Mouse (Mus musculus): ENCODE measurements at regions not wholly inside any gene's neighbourhood (a gene's known extent, or its start where the extent isn't known, plus 50 kb on each side); places are given as distances from the start of the nearest gene placed in this dataset.
A peak's percentile ranks its signal among the peaks of the same experiment; 100 is the strongest.

DNA sequence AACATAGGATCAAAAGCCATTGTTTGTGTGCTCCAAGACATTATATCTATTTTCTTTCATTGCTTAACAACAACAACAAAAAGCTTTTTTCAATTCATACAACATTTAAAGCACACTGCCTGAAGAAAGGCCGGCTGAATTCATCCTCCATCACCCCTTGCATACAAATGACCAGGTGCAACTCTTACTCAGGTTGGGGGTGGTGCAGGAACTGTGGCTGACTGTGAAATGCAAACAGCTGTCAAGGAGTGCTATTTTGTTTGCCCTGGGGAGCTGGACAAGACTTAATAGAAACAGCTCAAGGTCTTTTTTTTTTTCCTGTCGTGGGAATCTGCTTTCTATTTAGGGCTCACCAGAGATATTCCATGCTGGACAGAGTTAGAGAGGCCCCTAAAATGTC lies 406.6 kb upstream of the Cldn34d start:
- Histone ChIP-seq H3K36me3 (ENCODE audit: insufficient read depth, low read length) (no peaks in the 10 kb centered on the region), H3K9ac (ENCODE audit: low read depth, low read length) (no peak overlapping the region), H3K9me3 (replicated peaks; ENCODE audit: low read length) (no peaks in the 10 kb centered on the region), H3K27ac (no peak overlapping the region), H3K4me2 (ENCODE audit: low read length) (no peak overlapping the region), H3K27me3 (ENCODE audit: insufficient read depth, low read length) (no peaks in the 10 kb centered on the region), H3K4me1 (replicated peaks; ENCODE audit: insufficient read depth, low read length) (no peaks in the 10 kb centered on the region), H3K4me3 (replicated peaks; ENCODE audit: low read depth, low read length) (no peak overlapping the region)
- no peak for TF ChIP-seq CTCF (IDR thresholded peaks at IDR 0.05; ENCODE audit: low read depth)
- no peak for DNase-seq (ENCODE audit: low spot score)
- no peak for ATAC-seq (replicated peaks; ENCODE audit: low FRiP score, low read depth)
- 15% methylated on average over 2 of the region's 2 CpGs for WGBS

- no peak overlapping the region for H3K9ac ChIP-seq (ENCODE audit: low read depth, low read length)
- TF ChIP-seq CTCF (IDR thresholded peaks at IDR 0.05; ENCODE audit: low read depth): no peak
- H3K4me1 ChIP-seq (replicated peaks; ENCODE audit: insufficient read depth, low read length): no peaks in the 10 kb centered on the region
- H3K9me3 ChIP-seq (replicated peaks; ENCODE audit: low read length): no peaks in the 10 kb centered on the region
- no peaks in the 10 kb centered on the region for H3K27me3 ChIP-seq (ENCODE audit: insufficient read depth, low read length)
- no peak overlapping the region for H3K27ac ChIP-seq
- no peak for DNase-seq (ENCODE audit: low spot score)
- no peak overlapping the region for H3K4me3 ChIP-seq (replicated peaks; ENCODE audit: low read depth, low read length)
- H3K36me3 ChIP-seq (ENCODE audit: insufficient read depth, low read length): no peaks in the 10 kb centered on the region
- 88% methylated on average over 1 of the region's 1 CpGs for WGBS
- ATAC-seq (replicated peaks; ENCODE audit: low FRiP score, low read depth): no peak
- H3K4me2 ChIP-seq (ENCODE audit: low read length): no peak overlapping the region
These were observed 411.2 kb upstream of the Cldn34d start for GRCm38 (mm10) chrX:77013890-77014289.

GRCm38 (mm10) chrX:77050401-77051381 lies 448.0 kb upstream of the Cldn34d start:
- no peak for TF ChIP-seq CTCF (IDR thresholded peaks at IDR 0.05; ENCODE audit: low read depth)
- DNase-seq (ENCODE audit: low spot score): peak; percentile 77

DNA sequence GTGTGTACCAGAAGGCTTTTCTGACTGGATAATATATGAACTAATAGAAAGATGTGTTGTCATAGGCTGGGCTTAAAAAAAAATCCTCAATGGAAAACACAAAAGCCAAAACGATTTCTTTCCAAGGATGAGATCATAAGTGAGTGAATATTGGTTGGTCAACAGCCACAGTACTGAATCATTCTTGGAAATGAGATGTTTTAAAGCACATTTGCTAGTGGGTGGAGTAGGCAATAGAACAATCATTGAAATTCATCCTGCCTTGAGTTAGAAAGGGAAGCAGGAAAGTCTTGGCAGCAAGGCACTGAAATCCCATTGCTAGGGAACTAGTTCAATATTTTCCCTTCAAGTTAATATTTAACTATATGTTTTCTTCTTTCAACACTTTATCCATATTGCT lies 449.3 kb upstream of the Cldn34d start:
- H3K27me3 ChIP-seq (ENCODE audit: insufficient read depth, low read length): no peaks in the 10 kb centered on the region
- no peak overlapping the region for H3K4me3 ChIP-seq (replicated peaks; ENCODE audit: low read depth, low read length)
- no peak overlapping the region for H3K9ac ChIP-seq (ENCODE audit: low read depth, low read length)
- H3K9me3 ChIP-seq (replicated peaks; ENCODE audit: low read length): no peaks in the 10 kb centered on the region
- H3K27ac ChIP-seq: no peak overlapping the region
- TF ChIP-seq CTCF (IDR thresholded peaks at IDR 0.05; ENCODE audit: low read depth): no peak
- ATAC-seq (replicated peaks; ENCODE audit: low FRiP score, low read depth) (no peak), DNase-seq (ENCODE audit: low spot score) (no peak)
- no peaks in the 10 kb centered on the region for H3K36me3 ChIP-seq (ENCODE audit: insufficient read depth, low read length)
- no peak overlapping the region for H3K4me2 ChIP-seq (ENCODE audit: low read length)
- H3K4me1 ChIP-seq (replicated peaks; ENCODE audit: insufficient read depth, low read length): no peaks in the 10 kb centered on the region
- WGBS: 68% methylated on average over 1 of the region's 1 CpGs

More at GRCm38 (mm10) chrX:77050401-77051381, 448.0 kb upstream of the Cldn34d start:
- ATAC-seq (replicated peaks; ENCODE audit: low FRiP score, low read depth): peak; percentile 89
- peak overlapping the region; percentile 42 for H3K27ac ChIP-seq
- H3K27me3 ChIP-seq (ENCODE audit: insufficient read depth, low read length): no peaks in the 10 kb centered on the region
- H3K9ac ChIP-seq (ENCODE audit: low read depth, low read length): no peak overlapping the region
- no peaks in the 10 kb centered on the region for H3K36me3 ChIP-seq (ENCODE audit: insufficient read depth, low read length)
- 39% methylated on average over 5 of the region's 5 CpGs for WGBS
- no peak overlapping the region for H3K4me2 ChIP-seq (ENCODE audit: low read length)
- no peak overlapping the region for H3K4me3 ChIP-seq (replicated peaks; ENCODE audit: low read depth, low read length)
- H3K9me3 ChIP-seq (replicated peaks; ENCODE audit: low read length): no peaks in the 10 kb centered on the region
- H3K4me1 ChIP-seq (replicated peaks; ENCODE audit: insufficient read depth, low read length): no peaks in the 10 kb centered on the region

DNA sequence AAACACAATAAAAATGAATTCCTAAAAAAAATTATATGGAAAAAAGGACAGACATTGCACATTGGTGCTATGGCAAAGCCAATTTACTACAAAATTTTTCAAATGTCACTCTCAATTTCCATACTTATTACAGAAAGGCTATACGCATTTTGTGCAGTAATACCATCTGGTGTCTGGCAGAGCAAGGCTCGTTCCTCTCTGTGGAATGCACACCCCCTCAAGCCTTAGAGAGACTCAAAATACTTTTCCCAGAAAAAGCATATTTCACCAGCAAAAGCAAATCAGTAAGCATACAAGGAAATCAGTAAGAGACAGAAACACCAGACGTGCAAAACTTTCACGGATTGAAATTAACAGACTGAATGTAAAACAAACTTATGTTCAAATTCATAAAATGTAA lies 431.0 kb upstream of the Tbl1x start:
- TF ChIP-seq CTCF (IDR thresholded peaks at IDR 0.05; ENCODE audit: low read depth): no peak
- H3K4me3 ChIP-seq (replicated peaks; ENCODE audit: low read depth, low read length): no peak overlapping the region
- no peaks in the 10 kb centered on the region for H3K4me1 ChIP-seq (replicated peaks; ENCODE audit: insufficient read depth, low read length)
- no peak overlapping the region for H3K4me2 ChIP-seq (ENCODE audit: low read length)
- no peak overlapping the region for H3K27ac ChIP-seq
- no peaks in the 10 kb centered on the region for H3K9me3 ChIP-seq (replicated peaks; ENCODE audit: low read length)
- 84% methylated on average over 4 of the region's 4 CpGs for WGBS
- H3K36me3 ChIP-seq (ENCODE audit: insufficient read depth, low read length): no peaks in the 10 kb centered on the region
- no peaks in the 10 kb centered on the region for H3K27me3 ChIP-seq (ENCODE audit: insufficient read depth, low read length)
- H3K9ac ChIP-seq (ENCODE audit: low read depth, low read length): no peak overlapping the region
- ATAC-seq (replicated peaks; ENCODE audit: low FRiP score, low read depth): no peak
- DNase-seq (ENCODE audit: low spot score): no peak

GRCm38 (mm10) chrX:77082716-77083115 lies 428.1 kb upstream of the Tbl1x start:
- Histone ChIP-seq H3K27me3 (ENCODE audit: insufficient read depth, low read length) (no peaks in the 10 kb centered on the region), H3K4me1 (replicated peaks; ENCODE audit: insufficient read depth, low read length) (no peaks in the 10 kb centered on the region), H3K4me2 (ENCODE audit: low read length) (no peak overlapping the region), H3K36me3 (ENCODE audit: insufficient read depth, low read length) (no peaks in the 10 kb centered on the region), H3K9me3 (replicated peaks; ENCODE audit: low read length) (no peaks in the 10 kb centered on the region), H3K9ac (ENCODE audit: low read depth, low read length) (no peak overlapping the region), H3K4me3 (replicated peaks; ENCODE audit: low read depth, low read length) (no peak overlapping the region), H3K27ac (no peak overlapping the region)
- ATAC-seq (replicated peaks; ENCODE audit: low FRiP score, low read depth) (peak; percentile 57; the same call in 1 of the 2 replicates), DNase-seq (ENCODE audit: low spot score) (peak; percentile 59)
- no peak for TF ChIP-seq CTCF (IDR thresholded peaks at IDR 0.05; ENCODE audit: low read depth)
- WGBS: 70% methylated on average over 1 of the region's 1 CpGs

Measured in kidney, postnatal 0 days (tissue).